Mouse (Mus musculus): Measurements from ENCODE around the gene Cd38. TPM values are rescaled to one million over a fixed set of nuclear protein-coding genes. Genes with fewer than 3 reads are reported as not detected.

Cd38 gene
- 10.5 TPM for polyA plus RNA-seq (2014; fragmentation: Illumina TruSeq; extraction: RNeasy Lipid Tissue Mini Kit (QIAGEN cat#74804); ENCODE audit: low read depth, low replicate concordance)

DNA sequence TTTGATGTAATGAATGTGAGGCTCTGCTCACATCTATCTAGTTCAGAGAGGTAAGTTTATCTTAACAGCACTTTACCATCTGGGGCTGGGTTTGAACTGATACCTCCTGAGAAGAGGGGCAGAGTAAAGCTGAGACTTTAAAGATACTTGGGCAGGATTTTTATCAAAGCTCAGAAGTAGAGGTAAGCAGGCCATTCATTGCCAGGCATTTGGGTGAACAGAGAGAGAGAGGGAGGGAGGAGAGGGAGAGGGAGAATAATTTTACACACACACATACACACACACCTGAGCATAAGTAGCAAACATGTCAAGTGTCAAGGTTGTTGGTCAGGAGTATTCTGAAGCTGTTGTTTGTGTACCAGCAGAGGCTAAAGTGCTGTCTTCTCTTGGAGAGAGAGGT, at the start of gene Cd38:
Gene Cd38, plus strand, starts transcription at position 301 of the 400 bp plus-strand sequence.

DNA sequence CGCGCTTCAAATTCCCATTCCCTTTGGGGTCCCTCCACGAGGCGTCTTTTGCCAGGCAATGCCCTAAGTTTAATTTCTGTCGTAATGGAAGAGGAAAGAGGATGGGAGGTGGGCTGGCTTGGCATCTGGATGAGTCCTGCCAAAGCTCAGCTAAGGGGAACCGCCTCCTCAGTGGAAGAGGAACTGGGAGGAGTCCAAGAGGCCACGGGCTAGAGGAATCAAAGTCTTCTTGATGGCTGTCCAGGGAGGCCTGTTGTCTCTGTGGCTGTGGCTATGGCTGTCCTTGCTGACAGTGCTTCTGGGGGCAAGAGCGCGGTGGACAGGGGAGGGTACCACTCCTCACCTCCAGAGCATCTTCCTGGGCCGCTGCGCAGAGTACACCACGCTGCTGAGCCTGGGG, 49.7 kb upstream of the Cd38 start, which contains the start of gene Bst1:
Gene Bst1, plus strand, starts transcription at position 191 of the 400 bp plus-strand sequence.

DNA sequence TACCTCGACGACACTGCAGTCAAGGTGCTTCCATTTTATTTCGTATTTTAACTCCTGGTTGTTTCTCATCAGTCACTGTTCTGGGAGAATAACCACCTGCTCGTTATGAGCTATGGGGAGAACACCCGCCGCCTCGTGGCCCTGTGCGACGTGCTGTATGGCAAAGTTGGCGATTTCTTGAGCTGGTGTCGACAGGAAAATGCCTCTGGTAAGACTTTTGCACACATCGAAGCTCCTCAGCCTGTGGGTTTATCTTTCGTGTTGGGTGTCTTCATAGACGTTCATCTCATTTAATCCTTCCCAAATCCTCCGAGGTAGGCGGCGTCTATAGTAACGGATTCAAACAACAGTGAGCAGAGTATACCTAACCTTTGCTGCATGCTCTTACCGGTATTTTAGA, 46.8 kb upstream of the Cd38 start, which contains the start of gene Fbxl5:
Gene Fbxl5, minus strand, starts transcription at position 101 of the 400 bp plus-strand sequence.

DNA sequence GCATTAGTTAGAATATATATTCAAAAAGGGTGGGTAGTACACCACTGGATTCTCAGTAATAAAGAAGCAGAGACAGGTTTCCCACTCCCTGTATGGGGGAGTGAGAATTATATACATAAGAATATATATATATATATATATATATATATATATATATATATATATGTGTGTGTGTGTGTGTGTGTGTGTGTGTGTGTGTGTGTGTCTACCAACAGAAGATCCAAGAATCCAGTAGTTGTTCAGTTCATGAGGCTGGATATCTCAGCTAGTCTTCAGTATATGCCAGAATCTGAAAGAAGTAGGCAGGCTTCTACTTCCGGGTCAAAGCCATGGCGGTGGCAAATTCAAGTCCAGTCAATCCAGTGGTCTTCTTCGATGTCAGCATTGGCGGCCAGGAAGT, 44.5 kb downstream of the Cd38 start, which contains the start of gene Gm7879:
Gene Gm7879, plus strand, starts transcription at position 301 of the 400 bp plus-strand sequence.

Other genes starting within 250 kb of the Cd38 start
- gene Cc2d2a, start 206.2 kb upstream of the Cd38 start, polyA plus RNA-seq (2014; fragmentation: Illumina TruSeq; extraction: RNeasy Lipid Tissue Mini Kit (QIAGEN cat#74804); ENCODE audit: low read depth, low replicate concordance), result 11.7 TPM
- 2.0 TPM for gene Bst1, start 49.7 kb upstream of the Cd38 start, polyA plus RNA-seq (2014; fragmentation: Illumina TruSeq; extraction: RNeasy Lipid Tissue Mini Kit (QIAGEN cat#74804); ENCODE audit: low read depth, low replicate concordance)
- gene Fbxl5, start 46.9 kb upstream of the Cd38 start, polyA plus RNA-seq (2014; fragmentation: Illumina TruSeq; extraction: RNeasy Lipid Tissue Mini Kit (QIAGEN cat#74804); ENCODE audit: low read depth, low replicate concordance), result 45.2 TPM
- not detected for gene Gm7879, start 44.6 kb downstream of the Cd38 start, polyA plus RNA-seq (2014; fragmentation: Illumina TruSeq; extraction: RNeasy Lipid Tissue Mini Kit (QIAGEN cat#74804); ENCODE audit: low read depth, low replicate concordance)
- gene Fgfbp1, start 113.2 kb downstream of the Cd38 start, polyA plus RNA-seq (2014; fragmentation: Illumina TruSeq; extraction: RNeasy Lipid Tissue Mini Kit (QIAGEN cat#74804); ENCODE audit: low read depth, low replicate concordance), result 0.73 TPM
- gene Prom1, start 233.5 kb downstream of the Cd38 start, polyA plus RNA-seq (2014; fragmentation: Illumina TruSeq; extraction: RNeasy Lipid Tissue Mini Kit (QIAGEN cat#74804); ENCODE audit: low read depth, low replicate concordance), result 294 TPM